Mouse (Mus musculus) limb, embryonic 12.5 days (tissue): ENCODE measurements around the gene Hsd3b4. TPM values are rescaled to one million over a fixed set of nuclear protein-coding genes. Genes with fewer than 3 reads are reported as not detected.
"Not testable (repeated sequence)": the region's sequence is repeated elsewhere in the genome, so short reads cannot be mapped to it uniquely, and the experiment has no call there.

Experiments
- ATAC-seq: fragments of 200-750 bp; cut with Nextera tagmentation; 2 replicates; pipeline ENCODE4 v1.8.0; 2017; ENCODE audit warnings: low read depth, moderate TSS enrichment; ENCODE audit not compliant: insufficient number of reproducible peaks, insufficient read depth, low FRiP score, low TSS enrichment
- H3K27ac ChIP-seq: fragments of 300-500 bp; sonication (generic); 2 replicates; pipeline ENCODE4 v1.5.1; 2016; ENCODE audit warnings: mild to moderate bottlenecking, moderate library complexity
- H3K27me3 ChIP-seq: fragments of 300-500 bp; sonication (generic); 2 replicates; pipeline ENCODE4 v1.6.1; 2016; ENCODE audit warnings: mild to moderate bottlenecking, moderate library complexity
- H3K36me3 ChIP-seq: fragments of 300-500 bp; sonication (generic); 2 replicates; pipeline ENCODE4 v1.6.1; 2016; ENCODE audit warnings: mild to moderate bottlenecking, moderate library complexity
- H3K4me1 ChIP-seq: fragments of 300-500 bp; sonication (generic); replicated peaks from 2 replicates; pipeline ENCODE4 v1.6.1; 2016
- H3K4me2 ChIP-seq: fragments of 300-500 bp; sonication (generic); 2 replicates; pipeline ENCODE4 v1.6.1; 2016; ENCODE audit warnings: mild to moderate bottlenecking, moderate library complexity
- H3K4me3 ChIP-seq: fragments of 300-500 bp; sonication (generic); replicated peaks from 2 replicates; pipeline ENCODE4 v1.5.1; 2016; ENCODE audit warnings: mild to moderate bottlenecking
- H3K9ac ChIP-seq: fragments of 300-500 bp; sonication (generic); replicated peaks from 2 replicates; pipeline ENCODE4 v1.6.1; 2016; ENCODE audit warnings: mild to moderate bottlenecking, moderate library complexity
- H3K9me3 ChIP-seq: fragments of 300-500 bp; sonication (generic); 2 replicates; pipeline ENCODE4 v1.6.1; 2016; ENCODE audit warnings: mild to moderate bottlenecking, moderate library complexity
- WGBS: fragments of 180-500 bp; shearing (Covaris S2); methylation state at CpG from one replicate; pipeline ENCODE4 v1.1.7; 2016; 5-methylcytosine and 5-hydroxymethylcytosine counted together
- polyA plus RNA-seq: library from polyadenylated mRNA; unstranded; fragments of >200 nt; fragmentation: Nextera tagmentation; extraction: Ambion mirVana; gene quantifications from 2 replicates; pipeline ENCODE4 v1.2.1, GENCODE M21; 2016

The Hsd3b4 gene
- polyA plus RNA-seq, 1 experiment from 2014 or later = not detected

- H3K9ac ChIP-seq, H3K4me3 ChIP-seq, H3K4me1 ChIP-seq, H3K36me3 ChIP-seq, H3K4me2 ChIP-seq, H3K27me3 ChIP-seq, H3K27ac ChIP-seq, ATAC-seq, H3K9me3 ChIP-seq: not testable (repeated sequence)
These were observed 16.1 kb downstream of the Hsd3b4 start for GRCm38 (mm10) chr3:98494184-98494583.

- not testable (repeated sequence) for H3K4me2 ChIP-seq, H3K27me3 ChIP-seq, H3K9me3 ChIP-seq, H3K27ac ChIP-seq, H3K9ac ChIP-seq, H3K4me1 ChIP-seq, H3K4me3 ChIP-seq, H3K36me3 ChIP-seq, ATAC-seq
These were observed 38.8 kb downstream of the Hsd3b4 start for GRCm38 (mm10) chr3:98471499-98471898.

GRCm38 (mm10) chr3:98471057-98471456, 39.3 kb downstream of the Hsd3b4 start:
- H3K36me3 ChIP-seq, H3K27ac ChIP-seq, H3K4me2 ChIP-seq, H3K9me3 ChIP-seq, H3K9ac ChIP-seq, ATAC-seq, H3K27me3 ChIP-seq, H3K4me1 ChIP-seq, H3K4me3 ChIP-seq: not testable (repeated sequence)
- WGBS = no CpG with 5 or more reads among the region's 1 CpGs

DNA sequence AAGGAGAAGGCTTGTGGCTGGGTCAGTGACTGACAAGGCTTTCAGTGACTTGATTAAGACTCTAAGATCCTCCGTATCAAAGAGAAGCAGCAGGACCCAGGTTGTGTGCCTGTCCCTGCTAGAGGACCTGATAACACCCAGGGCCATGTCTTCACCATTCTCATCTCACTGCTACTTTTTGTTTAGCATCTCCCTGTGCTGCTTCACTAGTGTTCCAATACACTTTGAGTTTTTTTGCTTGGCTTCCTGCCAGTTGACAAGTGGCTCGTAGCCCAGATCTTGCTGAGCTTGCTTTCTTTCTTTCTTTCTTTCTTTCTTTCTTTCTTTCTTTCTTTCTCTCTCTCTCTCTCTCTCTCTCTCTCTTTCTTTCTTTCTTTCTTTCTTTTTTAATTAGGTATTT, 41.0 kb downstream of the Hsd3b4 start:
- not testable (repeated sequence) for H3K27me3 ChIP-seq, H3K9ac ChIP-seq, H3K36me3 ChIP-seq, H3K4me1 ChIP-seq, H3K4me3 ChIP-seq, H3K27ac ChIP-seq, ATAC-seq, H3K9me3 ChIP-seq, H3K4me2 ChIP-seq
- 67% methylated on average over 1 of the region's 2 CpGs for WGBS

DNA sequence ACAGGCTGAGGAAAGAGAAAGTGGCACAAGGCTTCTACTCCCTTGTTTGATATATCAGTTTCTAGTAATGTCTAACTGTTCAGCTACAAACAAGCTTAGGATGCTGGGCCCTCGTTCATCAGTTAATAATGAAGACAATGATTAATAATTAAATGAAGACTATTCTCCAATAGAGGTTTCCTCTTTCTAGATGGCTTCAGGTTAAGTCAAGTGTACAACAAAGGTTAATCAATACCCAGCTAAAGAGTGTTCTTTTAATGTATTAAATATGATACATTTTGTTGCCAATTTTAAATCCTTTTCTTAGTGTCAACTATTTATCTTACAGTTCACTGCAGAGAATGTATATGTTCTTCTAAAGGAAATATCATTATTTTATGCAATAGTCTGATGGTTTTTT, 53.3 kb downstream of the Hsd3b4 start, which contains the start of gene Gm4450:
Gene Gm4450, minus strand, starts transcription at position 101 of the 400 bp plus-strand sequence.
- not testable (repeated sequence) for H3K36me3 ChIP-seq, H3K27ac ChIP-seq, H3K9me3 ChIP-seq, H3K27me3 ChIP-seq, H3K4me1 ChIP-seq, H3K4me2 ChIP-seq, ATAC-seq, H3K4me3 ChIP-seq, H3K9ac ChIP-seq
- 80% methylated on average over 1 of the region's 1 CpGs for WGBS

- H3K27me3 ChIP-seq, H3K9me3 ChIP-seq, H3K36me3 ChIP-seq, H3K9ac ChIP-seq, H3K27ac ChIP-seq, ATAC-seq, H3K4me1 ChIP-seq, H3K4me2 ChIP-seq, H3K4me3 ChIP-seq: not testable (repeated sequence)
- 89% methylated on average over 5 of the region's 5 CpGs for WGBS
These were observed 56.5 kb downstream of the Hsd3b4 start for GRCm38 (mm10) chr3:98453786-98454185.

Other genes with a start within 250 kb of the Hsd3b4 start
- 2.9 and 3.0 TPM in 2 replicates for gene Hmgcs2, start 230.1 kb downstream of the Hsd3b4 start, polyA plus RNA-seq
- 282 and 290 TPM in 2 replicates for gene Phgdh, start 170.5 kb downstream of the Hsd3b4 start, polyA plus RNA-seq
- 8.9 and 9.6 TPM in 2 replicates for gene Zfp697, start 128.1 kb downstream of the Hsd3b4 start, polyA plus RNA-seq
- 0.13 TPM in 1 of 2 replicates, not detected in the other for gene Gm4450, start 53.4 kb downstream of the Hsd3b4 start, polyA plus RNA-seq
- not detected in 2 replicates for gene Gm10681, start 78.3 kb upstream of the Hsd3b4 start, polyA plus RNA-seq
- gene Hsd3b5, start 119.7 kb upstream of the Hsd3b4 start, polyA plus RNA-seq = not detected in 2 replicates
- gene Hsd3b2, start 214.0 kb upstream of the Hsd3b4 start, polyA plus RNA-seq = 0.06 TPM in 1 of 2 replicates, not detected in the other